Mouse (Mus musculus): ENCODE results near the gene Nhlrc4. TPM values are rescaled to one million over a fixed set of nuclear protein-coding genes. Genes with fewer than 3 reads are reported as not detected.

Gene Nhlrc4
- polyA plus RNA-seq, 1 experiment from 2014 or later = not detected

DNA sequence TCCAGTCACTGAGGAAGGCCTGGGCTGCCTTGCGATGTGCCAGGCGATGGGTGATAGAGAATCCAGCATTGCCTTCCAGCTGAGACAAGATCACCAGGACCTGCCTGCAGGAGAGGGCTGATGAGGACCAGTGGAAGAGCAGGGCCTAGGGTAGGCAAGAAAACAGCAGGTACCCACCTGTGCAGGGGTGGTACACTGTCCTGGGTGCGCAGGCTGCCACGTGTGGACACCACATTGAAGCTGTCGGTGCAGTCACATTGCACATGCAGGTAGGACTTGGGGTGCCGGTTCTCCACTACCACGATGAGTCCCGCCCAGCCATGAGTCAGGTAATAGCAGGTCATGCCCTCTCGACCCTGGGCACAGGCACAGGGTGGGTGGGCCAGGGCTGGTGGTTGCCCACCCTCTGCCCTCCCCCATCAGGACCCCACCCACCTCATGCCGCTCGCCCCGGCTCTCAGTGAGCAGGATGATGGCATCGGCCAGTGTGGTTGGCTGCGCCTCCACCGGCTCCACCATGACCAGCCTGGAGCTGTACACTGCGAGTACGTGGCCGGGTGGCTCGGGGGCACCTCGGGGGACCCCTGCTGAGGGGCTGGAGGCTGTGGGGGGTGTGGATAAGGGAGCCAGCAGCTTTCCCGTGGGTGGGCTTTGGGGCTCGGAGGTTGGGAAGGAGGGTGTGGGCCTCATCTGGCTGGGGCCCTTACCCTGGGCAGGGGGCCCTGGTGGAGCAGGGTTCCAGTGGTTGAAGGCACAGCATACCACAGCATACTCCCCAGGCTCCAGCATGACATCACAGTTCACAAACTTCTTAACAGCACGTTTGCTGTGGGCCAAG, 15.1 kb upstream of the Nhlrc4 start:
- DNase-seq (ENCODE audit: low spot score) (no peak), ATAC-seq (ENCODE audit: low FRiP score) (no peak)
- Histone ChIP-seq H3K9ac (no peak overlapping the region), H3K4me3 (replicated peaks; ENCODE audit: low read length) (no peak overlapping the region), H3K36me3 (replicated peaks; ENCODE audit: control insufficient read depth, insufficient read depth) (peaks cover 36% of the 10 kb centered on the region), H3K4me1 (replicated peaks; ENCODE audit: control insufficient read depth, insufficient read depth, low read length) (no peaks in the 10 kb centered on the region), H3K9me3 (ENCODE audit: control insufficient read depth, low read length) (no peaks in the 10 kb centered on the region), H3K27ac (no peak overlapping the region), H3K4me2 (replicated peaks) (no peak overlapping the region), H3K27me3 (ENCODE audit: control insufficient read depth, insufficient read depth, low read length) (no peaks in the 10 kb centered on the region)
- 92% methylated on average over 21 of the region's 23 CpGs for WGBS

DNA sequence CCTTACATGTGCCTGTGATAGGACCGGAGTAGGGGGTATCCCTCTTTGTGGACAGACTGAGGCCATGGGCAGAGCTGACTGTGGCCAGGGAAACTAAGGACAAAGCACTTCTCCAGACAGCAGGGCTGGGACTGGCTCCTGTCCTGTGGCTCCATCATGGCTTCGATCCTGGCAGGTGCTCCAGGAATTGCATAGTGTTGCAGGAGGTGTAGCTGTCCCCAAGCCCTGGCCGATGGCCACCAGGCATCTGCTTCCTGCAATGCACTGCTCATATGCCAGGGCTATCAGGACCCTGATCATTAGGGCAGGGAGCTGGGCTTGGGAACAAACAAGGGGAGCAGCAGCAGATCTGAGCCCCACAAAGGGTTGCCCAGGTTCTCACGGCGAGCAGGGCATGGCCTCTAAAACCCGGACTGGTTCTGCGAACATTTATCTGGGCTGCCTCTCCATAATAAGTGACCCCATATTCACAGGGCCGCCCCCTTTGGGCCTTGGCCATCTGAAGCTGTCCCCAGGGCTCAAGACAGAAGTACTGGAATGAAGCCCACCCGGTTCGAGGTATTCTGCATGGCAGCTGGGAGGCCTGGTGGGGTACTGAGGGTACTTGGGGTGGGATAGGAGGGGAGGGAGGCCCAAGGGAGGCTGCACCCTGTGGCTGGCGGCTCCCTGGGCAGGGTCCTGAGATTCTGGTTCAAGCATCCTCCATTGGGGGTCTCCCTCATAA, 14.2 kb upstream of the Nhlrc4 start:
- Histone ChIP-seq H3K36me3 (replicated peaks; ENCODE audit: control insufficient read depth, insufficient read depth) (peaks cover 27% of the 10 kb centered on the region), H3K4me3 (replicated peaks; ENCODE audit: low read length) (no peak overlapping the region), H3K27me3 (ENCODE audit: control insufficient read depth, insufficient read depth, low read length) (no peaks in the 10 kb centered on the region), H3K4me2 (replicated peaks) (no peak overlapping the region), H3K9me3 (ENCODE audit: control insufficient read depth, low read length) (no peaks in the 10 kb centered on the region), H3K27ac (no peak overlapping the region), H3K9ac (no peak overlapping the region), H3K4me1 (replicated peaks; ENCODE audit: control insufficient read depth, insufficient read depth, low read length) (no peaks in the 10 kb centered on the region)
- ATAC-seq (ENCODE audit: low FRiP score) (no peak), DNase-seq (ENCODE audit: low spot score) (no peak)
- WGBS = 89% methylated on average over 11 of the region's 11 CpGs

DNA sequence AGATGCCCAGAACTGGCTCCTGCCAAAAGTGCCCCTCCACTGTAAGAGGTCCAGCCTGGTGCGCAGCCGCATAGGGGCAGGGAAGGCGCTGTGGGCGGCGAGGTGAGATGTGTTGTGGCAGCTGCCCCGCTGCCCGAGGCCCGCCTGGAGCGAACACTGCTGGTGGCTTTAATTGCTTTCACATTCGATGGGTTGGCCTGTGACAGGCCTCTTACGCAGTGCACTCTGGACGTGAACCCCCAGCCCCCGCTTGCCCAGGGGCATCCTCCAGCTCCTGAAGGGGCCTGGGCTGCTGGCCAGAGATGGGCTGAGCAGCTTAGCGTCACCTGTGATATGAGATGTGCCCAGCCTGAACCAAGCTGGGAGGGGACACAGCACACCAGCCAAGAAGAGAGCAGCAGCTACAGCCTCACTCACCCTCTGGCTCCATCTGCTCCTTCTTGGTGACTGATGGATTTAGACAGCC, 12.9 kb upstream of the Nhlrc4 start:
- no peak overlapping the region for H3K27ac ChIP-seq
- H3K36me3 ChIP-seq (replicated peaks; ENCODE audit: control insufficient read depth, insufficient read depth) = peaks cover 26% of the 10 kb centered on the region
- H3K4me1 ChIP-seq (replicated peaks; ENCODE audit: control insufficient read depth, insufficient read depth, low read length) = no peaks in the 10 kb centered on the region
- 68% methylated on average over 14 of the region's 14 CpGs for WGBS
- H3K9me3 ChIP-seq (ENCODE audit: control insufficient read depth, low read length) = no peaks in the 10 kb centered on the region
- H3K4me2 ChIP-seq (replicated peaks) = no peak overlapping the region
- no peak overlapping the region for H3K4me3 ChIP-seq (replicated peaks; ENCODE audit: low read length)
- no peak for DNase-seq (ENCODE audit: low spot score)
- peaks cover 11% of the 10 kb centered on the region for H3K27me3 ChIP-seq (ENCODE audit: control insufficient read depth, insufficient read depth, low read length)
- no peak for ATAC-seq (ENCODE audit: low FRiP score)
- no peak overlapping the region for H3K9ac ChIP-seq

DNA sequence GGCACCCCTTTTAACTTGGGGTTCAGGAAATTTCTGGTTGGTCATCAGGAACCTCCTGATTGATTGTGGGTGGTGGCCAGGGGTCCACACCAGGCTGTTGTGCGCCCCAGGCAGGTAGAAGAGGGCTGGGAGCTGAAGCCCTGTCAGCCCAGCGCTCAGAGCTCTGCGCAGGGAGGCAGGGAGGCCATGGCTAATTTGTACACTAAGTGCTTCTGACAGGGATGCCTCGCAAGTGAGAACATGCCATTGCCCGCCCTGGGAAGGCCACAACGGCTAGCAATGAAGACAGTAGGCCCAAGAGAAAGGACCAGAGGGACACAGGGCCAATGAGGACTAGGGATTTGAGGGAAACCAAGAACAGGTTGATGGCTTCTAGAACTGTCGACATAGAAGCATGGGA, 11.9 kb upstream of the Nhlrc4 start:
- H3K9ac ChIP-seq = no peak overlapping the region
- peaks cover 5% of the 10 kb centered on the region for H3K4me1 ChIP-seq (replicated peaks; ENCODE audit: control insufficient read depth, insufficient read depth, low read length)
- 86% methylated on average over 7 of the region's 7 CpGs for WGBS
- H3K4me2 ChIP-seq (replicated peaks) = no peak overlapping the region
- H3K4me3 ChIP-seq (replicated peaks; ENCODE audit: low read length) = no peak overlapping the region
- no peaks in the 10 kb centered on the region for H3K9me3 ChIP-seq (ENCODE audit: control insufficient read depth, low read length)
- H3K36me3 ChIP-seq (replicated peaks; ENCODE audit: control insufficient read depth, insufficient read depth) = peaks cover 16% of the 10 kb centered on the region
- peak overlapping the region; percentile 14; the same call in 1 of the 2 replicates for H3K27ac ChIP-seq
- ATAC-seq (ENCODE audit: low FRiP score) (no peak), DNase-seq (ENCODE audit: low spot score) (no peak)
- peaks cover 21% of the 10 kb centered on the region for H3K27me3 ChIP-seq (ENCODE audit: control insufficient read depth, insufficient read depth, low read length)

DNA sequence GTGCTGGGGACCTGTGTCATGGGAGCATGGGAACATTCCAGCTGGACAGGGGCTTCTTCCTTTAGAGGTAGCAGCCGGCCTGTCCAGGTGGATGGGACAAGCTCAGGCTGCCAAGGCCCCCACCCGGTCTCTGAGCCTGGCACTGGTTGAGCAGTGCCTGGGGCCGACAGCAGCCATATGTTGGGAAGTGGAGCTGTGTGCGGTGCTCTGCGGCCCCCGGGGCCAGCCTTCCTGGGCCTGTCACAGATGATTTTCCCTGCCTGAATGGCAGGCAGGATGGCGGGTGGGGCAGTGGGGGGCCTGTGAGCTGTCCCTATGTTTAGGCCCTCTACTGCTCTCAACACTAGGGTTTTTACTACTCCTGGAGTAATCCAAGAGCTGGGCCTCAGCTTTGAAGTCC, 11.4 kb upstream of the Nhlrc4 start:
- ATAC-seq (ENCODE audit: low FRiP score) (0 out of 2 replicates have a peak, but pooled peaks have one; percentile 39), DNase-seq (ENCODE audit: low spot score) (no peak)

DNA sequence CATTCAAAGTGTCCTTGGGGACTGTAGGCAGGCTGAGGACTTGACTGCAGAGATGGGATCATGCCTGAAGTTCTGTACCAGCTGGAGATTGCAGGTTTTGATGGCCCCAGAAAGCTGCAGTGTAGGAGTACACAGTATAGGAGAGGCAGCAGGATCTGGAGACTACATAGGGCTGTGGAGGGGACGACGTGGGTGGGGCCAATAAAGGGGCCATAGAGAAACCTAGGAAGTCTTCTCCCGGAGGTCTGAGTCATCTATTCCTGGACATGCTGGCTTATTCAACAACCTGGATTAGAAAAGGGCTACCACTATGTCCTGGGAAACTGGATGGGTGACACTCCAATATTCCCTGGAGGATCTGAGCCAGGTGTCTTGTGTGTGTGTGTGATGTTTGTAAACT, 11.0 kb upstream of the Nhlrc4 start:
- Histone ChIP-seq H3K9ac (no peak overlapping the region), H3K4me3 (replicated peaks; ENCODE audit: low read length) (no peak overlapping the region), H3K4me2 (replicated peaks) (no peak overlapping the region), H3K4me1 (replicated peaks; ENCODE audit: control insufficient read depth, insufficient read depth, low read length) (peaks cover 11% of the 10 kb centered on the region), H3K9me3 (ENCODE audit: control insufficient read depth, low read length) (no peaks in the 10 kb centered on the region), H3K27ac (no peak overlapping the region), H3K27me3 (ENCODE audit: control insufficient read depth, insufficient read depth, low read length) (peaks cover 29% of the 10 kb centered on the region), H3K36me3 (replicated peaks; ENCODE audit: control insufficient read depth, insufficient read depth) (peaks cover 13% of the 10 kb centered on the region)
- ATAC-seq (ENCODE audit: low FRiP score) = no peak
- no peak for DNase-seq (ENCODE audit: low spot score)
- WGBS = 76% methylated on average over 3 of the region's 3 CpGs

More for the DNA sequence above, 11.4 kb upstream of the Nhlrc4 start:
- Histone ChIP-seq H3K4me2 (replicated peaks) (no peak overlapping the region), H3K9me3 (ENCODE audit: control insufficient read depth, low read length) (no peaks in the 10 kb centered on the region), H3K36me3 (replicated peaks; ENCODE audit: control insufficient read depth, insufficient read depth) (peaks cover 13% of the 10 kb centered on the region), H3K27me3 (ENCODE audit: control insufficient read depth, insufficient read depth, low read length) (peaks cover 25% of the 10 kb centered on the region), H3K27ac (peak overlapping the region; percentile 14; the same call in 1 of the 2 replicates), H3K4me1 (replicated peaks; ENCODE audit: control insufficient read depth, insufficient read depth, low read length) (peaks cover 9% of the 10 kb centered on the region), H3K4me3 (replicated peaks; ENCODE audit: low read length) (no peak overlapping the region), H3K9ac (no peak overlapping the region)
- 56% methylated on average over 7 of the region's 7 CpGs for WGBS

DNA sequence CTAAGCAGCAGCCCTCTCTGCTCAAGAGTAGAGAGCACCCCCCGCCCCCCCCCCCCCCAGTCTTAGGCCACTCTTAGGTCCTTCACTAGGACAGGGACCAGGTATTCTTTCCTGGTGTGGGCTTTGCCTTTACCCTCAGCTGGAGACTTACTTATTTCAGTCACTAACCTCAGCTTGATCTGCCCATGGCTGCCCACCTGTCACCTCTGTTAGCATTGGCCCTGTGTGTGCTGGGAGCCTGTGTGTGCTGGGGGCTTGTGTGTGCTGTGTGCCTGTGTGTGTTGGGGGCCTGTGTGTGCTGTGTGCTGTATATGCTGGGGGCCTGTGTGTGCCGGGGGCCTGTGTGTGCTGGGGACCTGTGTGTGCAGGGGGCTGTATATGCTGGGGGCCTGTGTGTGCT, 9.9 kb upstream of the Nhlrc4 start:
- 86% methylated on average over 2 of the region's 2 CpGs for WGBS
- no peaks in the 10 kb centered on the region for H3K9me3 ChIP-seq (ENCODE audit: control insufficient read depth, low read length)
- H3K27me3 ChIP-seq (ENCODE audit: control insufficient read depth, insufficient read depth, low read length) = peaks cover 40% of the 10 kb centered on the region

DNA sequence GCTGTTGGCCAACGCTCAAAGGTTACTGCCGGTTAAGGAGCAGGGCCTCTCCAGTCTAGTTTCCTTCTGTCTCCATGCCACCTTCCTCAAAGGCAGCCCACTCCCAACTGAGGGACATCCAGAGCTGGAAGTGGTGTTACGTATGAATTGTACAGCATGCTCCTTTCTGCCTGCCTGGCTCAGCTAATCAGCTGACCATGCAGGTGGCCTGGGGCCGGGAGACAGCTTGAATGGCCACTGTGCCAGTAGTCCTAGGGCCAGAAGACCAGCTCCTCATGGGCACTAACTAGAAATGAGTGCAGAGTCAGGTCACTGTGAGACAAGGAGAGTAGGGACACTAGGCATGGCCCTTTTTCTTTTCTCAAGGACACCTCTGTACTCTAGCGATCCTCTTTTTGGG, 8.4 kb upstream of the Nhlrc4 start:
- Histone ChIP-seq H3K4me2 (replicated peaks) (no peak overlapping the region), H3K27me3 (ENCODE audit: control insufficient read depth, insufficient read depth, low read length) (peaks cover 41% of the 10 kb centered on the region), H3K27ac (no peak overlapping the region), H3K36me3 (replicated peaks; ENCODE audit: control insufficient read depth, insufficient read depth) (no peaks in the 10 kb centered on the region; the same call in 1 of the 2 replicates), H3K4me1 (replicated peaks; ENCODE audit: control insufficient read depth, insufficient read depth, low read length) (peaks cover 11% of the 10 kb centered on the region), H3K9ac (no peak overlapping the region), H3K9me3 (ENCODE audit: control insufficient read depth, low read length) (no peaks in the 10 kb centered on the region), H3K4me3 (replicated peaks; ENCODE audit: low read length) (no peak overlapping the region)
- no peak for DNase-seq (ENCODE audit: low spot score)
- ATAC-seq (ENCODE audit: low FRiP score) = no peak
- WGBS = 79% methylated on average over 5 of the region's 5 CpGs

More for the DNA sequence above, 9.9 kb upstream of the Nhlrc4 start:
- no peak overlapping the region for H3K9ac ChIP-seq
- peaks cover 11% of the 10 kb centered on the region for H3K4me1 ChIP-seq (replicated peaks; ENCODE audit: control insufficient read depth, insufficient read depth, low read length)
- no peak for DNase-seq (ENCODE audit: low spot score)
- no peak for ATAC-seq (ENCODE audit: low FRiP score)
- H3K4me3 ChIP-seq (replicated peaks; ENCODE audit: low read length) = no peak overlapping the region
- H3K27ac ChIP-seq = no peak overlapping the region
- no peak overlapping the region for H3K4me2 ChIP-seq (replicated peaks)
- H3K36me3 ChIP-seq (replicated peaks; ENCODE audit: control insufficient read depth, insufficient read depth) = peaks cover 13% of the 10 kb centered on the region

DNA sequence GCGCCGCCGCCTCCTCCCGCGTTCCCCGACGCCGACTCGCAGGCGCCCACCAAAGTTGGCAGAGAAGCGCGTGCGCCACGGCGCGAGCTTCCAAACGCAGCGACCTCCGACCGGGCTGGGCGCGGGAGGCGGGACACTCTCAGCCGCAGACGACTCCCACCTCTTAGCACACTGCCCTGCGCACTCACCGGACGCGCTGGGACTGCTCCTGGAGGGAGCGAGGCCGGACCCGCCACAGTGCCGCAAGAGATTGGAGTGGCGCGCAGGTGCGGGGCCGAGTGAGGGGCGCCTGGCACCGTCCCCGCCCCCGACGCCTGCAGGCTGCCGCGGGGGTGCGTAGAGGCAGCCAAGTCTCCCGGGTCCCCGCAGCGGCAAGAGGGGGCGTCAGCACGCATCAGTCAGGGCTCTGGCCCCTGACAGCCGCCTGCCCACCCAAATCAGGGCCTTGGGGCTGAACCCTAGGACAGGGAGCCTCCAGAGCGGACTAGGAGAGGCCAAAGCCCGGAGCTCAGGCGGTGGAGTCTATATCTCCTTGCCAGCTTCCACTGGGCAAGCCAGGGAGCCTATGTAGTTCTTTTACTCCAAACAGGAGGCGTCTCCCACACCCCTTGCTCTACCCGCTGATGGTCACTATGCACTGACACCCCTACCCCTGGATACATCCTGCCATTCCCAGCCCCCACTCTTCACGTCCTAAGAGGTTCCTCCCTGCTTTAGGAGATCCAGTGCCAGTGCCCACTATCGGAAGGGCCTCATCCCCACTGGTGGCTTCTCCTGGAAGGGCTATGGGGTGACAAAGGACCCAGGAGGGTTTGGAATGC, 7.3 kb upstream of the Nhlrc4 start, which contains the start of gene A930017K11Rik:
A930017K11Rik (minus strand) TSS at position 763 of the 821 bp plus-strand sequence.
- DNase-seq (ENCODE audit: low spot score) = no peak
- no peak for ATAC-seq (ENCODE audit: low FRiP score)

More for the DNA sequence above, 7.3 kb upstream of the Nhlrc4 start, which contains the start of gene A930017K11Rik:
- H3K4me1 ChIP-seq (replicated peaks; ENCODE audit: control insufficient read depth, insufficient read depth, low read length) = peaks cover 11% of the 10 kb centered on the region
- peak within 1 kb of the TSS; percentile 56 for H3K4me2 ChIP-seq (replicated peaks)
- no peak within 1 kb of the TSS for H3K27ac ChIP-seq
- peak within 1 kb of the TSS; percentile 29 for H3K4me3 ChIP-seq (replicated peaks; ENCODE audit: low read length)
- H3K36me3 ChIP-seq (replicated peaks; ENCODE audit: control insufficient read depth, insufficient read depth) = no peaks in the 10 kb centered on the region
- H3K27me3 ChIP-seq (ENCODE audit: control insufficient read depth, insufficient read depth, low read length) = peaks cover 41% of the 10 kb centered on the region
- H3K9me3 ChIP-seq (ENCODE audit: control insufficient read depth, low read length) = no peaks in the 10 kb centered on the region
- WGBS = under 1% methylated on average over 56 of the region's 58 CpGs
- H3K9ac ChIP-seq = no peak within 1 kb of the TSS
